Mouse (Mus musculus) heart, adult 2 months (tissue): ENCODE results near the gene Trim72. TPM values are rescaled to one million over a fixed set of nuclear protein-coding genes. Genes with fewer than 3 reads are reported as not detected.
A peak's percentile ranks its signal among the peaks of the same experiment; 100 is the strongest.

ENCODE experiments used
- DNase-seq, 2 experiments: peaks; one replicate each; pipeline ENCODE4 v3.0.0; 2021
- H3K27ac ChIP-seq: fragments of 200-600 bp; 2 replicates; pipeline ENCODE4 v1.8.1; 2022
- H3K27me3 ChIP-seq: fragments of 200-500 bp; 2 replicates; pipeline ENCODE4 v1.6.1; 2012; ENCODE audit warnings: mild to moderate bottlenecking, low read length, inconsistent platforms, mixed read lengths; ENCODE audit not compliant: control insufficient read depth, insufficient read depth
- H3K36me3 ChIP-seq: fragments of 200-500 bp; 2 replicates; pipeline ENCODE4 v1.6.1; 2012; ENCODE audit warnings: low read length, inconsistent platforms; ENCODE audit not compliant: control insufficient read depth, insufficient read depth
- H3K4me1 ChIP-seq: fragments of 200-500 bp; 2 replicates; pipeline ENCODE4 v1.6.1; 2011; ENCODE audit warnings: low read length; ENCODE audit not compliant: control insufficient read depth, insufficient read depth
- H3K4me3 ChIP-seq: fragments of 200-600 bp; 2 replicates; pipeline ENCODE4 v1.8.1; 2022
- H3K79me2 ChIP-seq: fragments of 200-500 bp; replicated peaks from 2 replicates; pipeline ENCODE4 v1.6.1; 2012; ENCODE audit warnings: mild to moderate bottlenecking, inconsistent platforms, low read length, moderate library complexity, mixed read lengths; ENCODE audit not compliant: control insufficient read depth, insufficient read depth
- H3K9ac ChIP-seq: fragments of 200-500 bp; 2 replicates; pipeline ENCODE4 v1.6.1; 2012; ENCODE audit warnings: low read depth, mild to moderate bottlenecking, control low read depth, inconsistent platforms, low read length, mixed read lengths
- CTCF ChIP-seq: fragments of 200-600 bp; IDR thresholded peaks from 2 replicates; pipeline ENCODE4 v1.8.1; 2022; ENCODE audit warnings: antibody characterized with exemption, mild to moderate bottlenecking, moderate library complexity
- EP300 ChIP-seq: fragments of 200-500 bp; IDR thresholded peaks from 2 replicates; pipeline ENCODE4 v1.6.1; 2011; ENCODE audit warnings: low read depth, low read length, control low read depth; ENCODE audit not compliant: insufficient read depth
- POLR2A ChIP-seq: fragments of 200-500 bp; IDR thresholded peaks from 2 replicates; pipeline ENCODE4 v1.6.1; 2011; ENCODE audit warnings: mild to moderate bottlenecking, low read depth, low read length, control low read depth; ENCODE audit not compliant: insufficient read depth
- WGBS: fragments of 180-500 bp; shearing (Covaris S2); methylation state at CpG from one replicate; pipeline ENCODE4 v1.1.7; 2018; 5-methylcytosine and 5-hydroxymethylcytosine counted together
- intact Hi-C: fragments of 180-260 bp; cut with DNase I; formaldehyde crosslinking; loops from one replicate; pipeline ENCODE4 v1.15.1; 2025
- polyA plus RNA-seq: library from polyadenylated mRNA; depleted of rRNA; stranded (reverse); fragments of >200 nt; gene quantifications from 2 replicates; pipeline ENCODE4 v1.2.3, GENCODE M21; 2012
- total RNA-seq, 2 experiments: library from RNA; stranded (reverse); gene quantifications; 2 replicates each; pipeline ENCODE4 v1.2.3; 2021

Trim72 gene
- total and polyA plus RNA-seq, 3 experiments = 252 to 303 (median 278) TPM

GRCm38 (mm10) chr7:128004150-128004486 is 369 bp downstream of the Trim72 start:
- TF ChIP-seq EP300 (no peak), CTCF (no peak), POLR2A (no peak)
- Histone ChIP-seq H3K4me3 (peak overlapping the region; percentile 50), H3K27ac (peak overlapping the region; percentile 92), H3K36me3 (peaks cover 5% of the 10 kb centered on the region; the same call in 1 of the 2 replicates), H3K27me3 (no peaks in the 10 kb centered on the region), H3K9ac (peak overlapping the region; percentile 79), H3K4me1 (peaks cover 5% of the 10 kb centered on the region; the same call in 1 of the 2 replicates), H3K79me2 (no peaks in the 10 kb centered on the region)
- 35% methylated on average over 5 of the region's 5 CpGs for WGBS
- intact Hi-C loops = loop anchor here (2.0 kb wide), 1 partner anchor 201 kb away; no protein-coding TSS in a partner anchor
- no peak for DNase-seq

DNA sequence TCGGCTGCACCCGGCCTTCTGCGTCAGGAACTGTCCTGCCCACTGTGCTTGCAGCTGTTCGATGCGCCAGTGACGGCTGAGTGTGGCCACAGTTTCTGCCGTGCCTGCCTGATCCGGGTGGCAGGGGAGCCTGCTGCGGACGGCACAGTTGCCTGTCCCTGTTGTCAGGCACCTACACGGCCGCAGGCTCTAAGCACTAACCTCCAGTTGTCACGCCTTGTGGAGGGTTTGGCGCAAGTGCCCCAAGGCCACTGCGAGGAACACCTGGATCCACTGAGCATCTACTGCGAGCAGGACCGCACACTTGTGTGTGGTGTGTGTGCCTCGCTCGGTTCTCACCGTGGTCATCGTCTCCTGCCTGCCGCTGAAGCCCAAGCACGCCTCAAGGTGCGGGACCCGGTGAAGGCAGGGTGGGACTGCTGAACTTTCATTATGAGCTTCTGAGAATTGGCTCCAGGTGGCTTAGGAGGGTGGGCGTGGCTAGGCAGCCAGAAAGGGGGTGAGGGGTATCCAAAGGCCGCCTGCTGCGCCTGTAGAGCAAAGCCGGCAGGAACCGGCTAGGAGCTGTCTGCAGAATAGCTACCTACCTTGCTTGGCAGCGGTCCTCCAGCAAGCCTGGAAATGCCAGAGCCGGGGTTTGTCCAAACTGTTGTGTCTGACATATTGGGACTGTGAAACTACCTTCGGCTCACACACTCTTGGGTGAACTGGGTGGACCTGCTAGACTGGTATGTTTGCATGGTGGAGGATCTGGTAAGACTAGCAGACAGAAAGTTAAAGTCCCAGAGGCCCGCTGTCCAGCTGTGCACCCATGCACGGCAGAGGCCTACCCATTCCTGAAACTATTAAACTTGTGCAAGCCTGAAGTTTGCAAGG is 976 bp downstream of the Trim72 start:
- Histone ChIP-seq H3K36me3 (peaks cover 5% of the 10 kb centered on the region; the same call in 1 of the 2 replicates), H3K4me3 (peak overlapping the region; percentile 50), H3K27me3 (no peaks in the 10 kb centered on the region), H3K79me2 (no peaks in the 10 kb centered on the region), H3K9ac (peak overlapping the region; percentile 79), H3K27ac (peak overlapping the region; percentile 92), H3K4me1 (peaks cover 5% of the 10 kb centered on the region; the same call in 1 of the 2 replicates)
- TF ChIP-seq EP300 (no peak), CTCF (no peak), POLR2A (no peak; the same call in 1 of the 2 replicates)
- 35% methylated on average over 35 of the region's 35 CpGs for WGBS
- peak; percentile 41 to 46 for DNase-seq
- intact Hi-C loops = loop anchor here (2.0 kb wide), 1 partner anchor 200 kb away; no protein-coding TSS in a partner anchor

GRCm38 (mm10) chr7:128006193-128006592 is 2.4 kb downstream of the Trim72 start:
- Histone ChIP-seq H3K79me2 (no peaks in the 10 kb centered on the region), H3K9ac (no peak overlapping the region; the same call in 1 of the 2 replicates), H3K4me3 (no peak overlapping the region), H3K27ac (no peak overlapping the region), H3K36me3 (no peaks in the 10 kb centered on the region), H3K27me3 (no peaks in the 10 kb centered on the region; the same call in 1 of the 2 replicates), H3K4me1 (peaks cover 3% of the 10 kb centered on the region; the same call in 1 of the 2 replicates)
- no peak for DNase-seq
- intact Hi-C loops = no loop called here
- TF ChIP-seq POLR2A (no peak), EP300 (no peak), CTCF (no peak)
- 56% methylated on average over 7 of the region's 7 CpGs for WGBS

GRCm38 (mm10) chr7:128009715-128010340 is 6.1 kb downstream of the Trim72 start:
- WGBS = 49% methylated on average over 40 of the region's 40 CpGs
- no peak for DNase-seq
- no peaks in the 10 kb centered on the region for H3K79me2 ChIP-seq
- no peaks in the 10 kb centered on the region for H3K36me3 ChIP-seq
- intact Hi-C loops = no loop called here
- no peak overlapping the region for H3K9ac ChIP-seq
- no peaks in the 10 kb centered on the region; the same call in 1 of the 2 replicates for H3K27me3 ChIP-seq
- H3K4me3 ChIP-seq = no peak overlapping the region
- H3K4me1 ChIP-seq = no peaks in the 10 kb centered on the region
- H3K27ac ChIP-seq = no peak overlapping the region
- TF ChIP-seq EP300 (no peak), POLR2A (no peak), CTCF (no peak)

DNA sequence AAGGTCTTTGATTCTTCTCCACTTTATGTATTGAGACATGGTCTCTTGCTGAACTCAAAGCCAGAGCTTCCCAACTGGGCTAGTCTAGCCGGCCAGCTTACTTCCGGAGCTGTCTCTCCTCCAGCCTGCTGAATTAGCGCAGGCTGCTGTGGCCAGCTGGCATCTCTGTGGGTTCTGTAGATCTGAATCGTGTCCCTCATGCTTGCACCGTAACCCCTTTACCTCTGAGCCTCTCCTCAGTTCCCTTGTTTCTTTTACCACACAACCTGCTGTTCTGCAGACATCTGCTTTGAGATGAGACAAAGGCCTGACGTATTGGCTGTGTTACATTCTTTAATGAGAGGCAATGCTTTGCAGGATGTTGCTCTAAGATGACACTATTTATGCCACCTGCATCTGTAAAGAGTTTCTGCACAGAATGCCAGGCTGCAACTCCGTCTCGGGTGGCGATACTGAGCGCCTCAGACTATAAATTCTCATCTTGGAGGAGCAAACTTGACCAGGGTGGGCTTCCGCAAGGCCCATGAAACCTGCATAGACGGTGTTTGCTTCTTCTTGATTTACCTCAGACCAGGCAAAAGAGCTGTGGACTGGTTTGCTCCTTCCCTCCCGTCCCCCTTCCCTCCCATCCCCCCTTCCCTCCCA is 8.5 kb downstream of the Trim72 start:
- Histone ChIP-seq H3K79me2 (no peaks in the 10 kb centered on the region), H3K36me3 (no peaks in the 10 kb centered on the region), H3K9ac (no peak overlapping the region), H3K4me1 (no peaks in the 10 kb centered on the region), H3K4me3 (no peak overlapping the region), H3K27ac (no peak overlapping the region), H3K27me3 (no peaks in the 10 kb centered on the region; the same call in 1 of the 2 replicates)
- no peak for DNase-seq
- 67% methylated on average over 13 of the region's 13 CpGs for WGBS
- TF ChIP-seq CTCF = no peak
- no peak for TF ChIP-seq EP300
- TF ChIP-seq POLR2A = no peak
- intact Hi-C loops = no loop called here
